Mouse (Mus musculus): ENCODE measurements at regions not wholly inside any gene's neighbourhood (a gene's known extent, or its start where the extent isn't known, plus 50 kb on each side); places are given as distances from the start of the nearest gene placed in this dataset.
"Not testable (repeated sequence)": the region's sequence is repeated elsewhere in the genome, so short reads cannot be mapped to it uniquely, and the experiment has no call there.

- DNase-seq, result no peak
Measured at GRCm38 (mm10) chr5:7428291-7428690, 83.7 kb upstream of the Zfp804b start.

GRCm38 (mm10) chr5:7436461-7436860 is 91.9 kb upstream of the Zfp804b start:
- no peak for DNase-seq

- no peak for DNase-seq
Measured at GRCm38 (mm10) chr5:7448001-7448400, 103.4 kb upstream of the Zfp804b start.

- no peak for DNase-seq
Measured at GRCm38 (mm10) chr5:7454896-7455295, 110.3 kb upstream of the Zfp804b start.

GRCm38 (mm10) chr5:7457102-7457501 is 112.5 kb upstream of the Zfp804b start:
- no peak for DNase-seq

GRCm38 (mm10) chr5:7489150-7489549 is 144.6 kb upstream of the Zfp804b start:
- DNase-seq, result no peak

GRCm38 (mm10) chr5:7489602-7490001 is 145.0 kb upstream of the Zfp804b start:
- DNase-seq, result no peak

GRCm38 (mm10) chr5:7517520-7518181 is 173.1 kb upstream of the Zfp804b start:
- DNase-seq, result no peak

- DNase-seq, result no peak
Measured at GRCm38 (mm10) chr5:7532686-7533199, 188.2 kb upstream of the Zfp804b start.

GRCm38 (mm10) chr5:7539812-7540645 is 195.5 kb upstream of the Zfp804b start:
- no peak for DNase-seq

- no peak for DNase-seq
Measured at GRCm38 (mm10) chr5:7540646-7541038, 196.1 kb upstream of the Zfp804b start.

GRCm38 (mm10) chr5:7543857-7544256 is 199.3 kb upstream of the Zfp804b start:
- DNase-seq, result no peak

GRCm38 (mm10) chr5:7580413-7580812 is 235.9 kb upstream of the Zfp804b start:
- DNase-seq, result no peak

GRCm38 (mm10) chr5:7586547-7586946 is 242.0 kb upstream of the Zfp804b start:
- DNase-seq, result no peak

GRCm38 (mm10) chr5:7600418-7600817 is 255.9 kb upstream of the Zfp804b start:
- DNase-seq, result no peak

- no peak for DNase-seq
Measured at GRCm38 (mm10) chr5:7607517-7607916, 263.0 kb upstream of the Zfp804b start.

GRCm38 (mm10) chr5:7607924-7608323 is 263.4 kb upstream of the Zfp804b start:
- DNase-seq, result no peak

- DNase-seq, result peak; percentile 25
Measured at GRCm38 (mm10) chr5:7655280-7655679, 305.0 kb upstream of the Steap4 start.

- DNase-seq, result no peak
Measured at GRCm38 (mm10) chr5:7701776-7702175, 258.5 kb upstream of the Steap4 start.

GRCm38 (mm10) chr5:7719557-7719956 is 240.7 kb upstream of the Steap4 start:
- DNase-seq, result peak; percentile 3

GRCm38 (mm10) chr5:7720061-7720460 is 240.2 kb upstream of the Steap4 start:
- no peak for DNase-seq

- no peak for DNase-seq
Measured at GRCm38 (mm10) chr5:7720688-7721087, 239.6 kb upstream of the Steap4 start.

- DNase-seq, result not testable (repeated sequence)
Measured at GRCm38 (mm10) chr5:7732566-7732965, 227.7 kb upstream of the Steap4 start.

GRCm38 (mm10) chr5:7779827-7780226 is 180.4 kb upstream of the Steap4 start:
- no peak for DNase-seq
